Mouse (Mus musculus) midbrain, postnatal 0 days (tissue): Measurements from ENCODE around the gene Crygc. TPM values are rescaled to one million over a fixed set of nuclear protein-coding genes. Genes with fewer than 3 reads are reported as not detected.

Experiments used
- ATAC-seq: fragments of 200-750 bp; cut with Nextera tagmentation; 2 replicates; pipeline ENCODE4 v1.8.0; 2017; ENCODE audit warnings: moderate number of reproducible peaks, mild to moderate bottlenecking, moderate TSS enrichment, moderate library complexity; ENCODE audit not compliant: low FRiP score
- DNase-seq: peaks from one replicate; pipeline ENCODE4 v3.0.0-alpha.2; 2015; ENCODE audit warnings: low spot score
- H3K27ac ChIP-seq: fragments of 300-500 bp; sonication (generic); 2 replicates; pipeline ENCODE4 v1.5.1; 2014; ENCODE audit warnings: low read depth, mild to moderate bottlenecking, low read length, mixed read lengths
- H3K27me3 ChIP-seq: fragments of 300-500 bp; sonication (generic); 2 replicates; pipeline ENCODE4 v1.6.1; 2014; ENCODE audit warnings: low read length, control low read depth, mixed read lengths; ENCODE audit not compliant: insufficient read depth
- H3K36me3 ChIP-seq: fragments of 300-500 bp; sonication (generic); 2 replicates; pipeline ENCODE4 v1.6.1; 2014; ENCODE audit warnings: low read length, control low read depth, mixed read lengths; ENCODE audit not compliant: insufficient read depth
- H3K4me1 ChIP-seq: fragments of 300-500 bp; sonication (generic); 2 replicates; pipeline ENCODE4 v1.6.1; 2014; ENCODE audit warnings: mild to moderate bottlenecking, control low read depth, antibody characterized with exemption, low read length, mixed read lengths; ENCODE audit not compliant: insufficient read depth
- H3K4me2 ChIP-seq: fragments of 300-500 bp; sonication (generic); 2 replicates; pipeline ENCODE4 v1.6.1; 2014; ENCODE audit warnings: low read depth, mild to moderate bottlenecking, low read length, mixed read lengths; ENCODE audit not compliant: poor library complexity, severe bottlenecking
- H3K4me3 ChIP-seq: fragments of 300-500 bp; sonication (generic); 2 replicates; pipeline ENCODE4 v1.5.1; 2014; ENCODE audit warnings: low read depth, mild to moderate bottlenecking, low read length, moderate library complexity
- H3K9ac ChIP-seq: fragments of 300-500 bp; sonication (generic); replicated peaks from 2 replicates; pipeline ENCODE4 v1.6.1; 2014; ENCODE audit warnings: mild to moderate bottlenecking, low read length, moderate library complexity, mixed read lengths; ENCODE audit not compliant: poor library complexity, severe bottlenecking
- H3K9me3 ChIP-seq: fragments of 300-500 bp; sonication (generic); 2 replicates; pipeline ENCODE4 v1.6.1; 2016; ENCODE audit warnings: low read length, control low read depth
- CTCF ChIP-seq: IDR thresholded peaks from 2 replicates; pipeline ENCODE4 v1.5.1; 2016; ENCODE audit warnings: antibody characterized with exemption, mild to moderate bottlenecking
- WGBS: fragments of 180-500 bp; shearing (Covaris S2); extraction: QIAGEN DNeasy Blood & Tissue Kit; methylation state at CpG from one replicate; pipeline ENCODE4 v1.1.7; 2014; 5-methylcytosine and 5-hydroxymethylcytosine counted together
- polyA plus RNA-seq: library from polyadenylated mRNA; unstranded; fragments of >200 nt; fragmentation: Nextera tagmentation; extraction: Ambion mirVana; gene quantifications from 2 replicates; pipeline ENCODE4 v1.2.1, GENCODE M21; 2015
- total RNA-seq: library from RNA; depleted of rRNA; stranded (reverse); fragments of >200 nt; gene quantifications from 2 replicates; pipeline ENCODE4 v1.2.3, GENCODE M21; 2014

Crygc gene
- total and polyA plus RNA-seq, 2 experiments from 2014 or later: not detected

GRCm38 (mm10) chr1:65103273-65103672 lies 29.8 kb upstream of the Crygc start, which contains the start of gene Cryga:
TSS of gene Cryga (minus strand) at chr1:65103373.
- no peaks in the 10 kb centered on the region for H3K9me3 ChIP-seq
- no peak for TF ChIP-seq CTCF
- H3K4me2 ChIP-seq: no peak within 1 kb of the TSS
- H3K4me3 ChIP-seq: no peak within 1 kb of the TSS
- H3K27me3 ChIP-seq: no peaks in the 10 kb centered on the region
- H3K4me1 ChIP-seq: no peaks in the 10 kb centered on the region
- 87% methylated on average over 11 of the region's 11 CpGs for WGBS
- H3K36me3 ChIP-seq: no peaks in the 10 kb centered on the region
- ATAC-seq (no peak), DNase-seq (no peak)
- no peak within 1 kb of the TSS for H3K9ac ChIP-seq
- no peak within 1 kb of the TSS for H3K27ac ChIP-seq

GRCm38 (mm10) chr1:65096953-65097352 lies 23.5 kb upstream of the Crygc start:
- H3K4me3 ChIP-seq: no peak overlapping the region
- no peaks in the 10 kb centered on the region for H3K9me3 ChIP-seq
- H3K27ac ChIP-seq: no peak overlapping the region
- 85% methylated on average over 3 of the region's 3 CpGs for WGBS
- H3K9ac ChIP-seq: no peak overlapping the region
- ATAC-seq (no peak), DNase-seq (no peak)
- no peak for TF ChIP-seq CTCF
- no peaks in the 10 kb centered on the region for H3K36me3 ChIP-seq
- no peaks in the 10 kb centered on the region for H3K27me3 ChIP-seq
- H3K4me1 ChIP-seq: no peaks in the 10 kb centered on the region
- no peak overlapping the region for H3K4me2 ChIP-seq

- ATAC-seq (no peak), DNase-seq (no peak)
- no peak overlapping the region for H3K9ac ChIP-seq
- H3K9me3 ChIP-seq: no peaks in the 10 kb centered on the region
- no peak for TF ChIP-seq CTCF
- WGBS: 91% methylated on average over 3 of the region's 3 CpGs
- no peaks in the 10 kb centered on the region for H3K27me3 ChIP-seq
- no peak overlapping the region for H3K4me3 ChIP-seq
- H3K27ac ChIP-seq: no peak overlapping the region
- no peaks in the 10 kb centered on the region for H3K36me3 ChIP-seq
- H3K4me1 ChIP-seq: no peaks in the 10 kb centered on the region
- no peak overlapping the region for H3K4me2 ChIP-seq
Observed at GRCm38 (mm10) chr1:65091566-65091965, 18.1 kb upstream of the Crygc start.

GRCm38 (mm10) chr1:65090370-65090769 lies 16.9 kb upstream of the Crygc start:
- Histone ChIP-seq H3K27ac (no peak overlapping the region), H3K36me3 (no peaks in the 10 kb centered on the region), H3K4me2 (no peak overlapping the region), H3K9ac (no peak overlapping the region), H3K4me3 (no peak overlapping the region), H3K27me3 (no peaks in the 10 kb centered on the region), H3K9me3 (no peaks in the 10 kb centered on the region), H3K4me1 (no peaks in the 10 kb centered on the region)
- 84% methylated on average over 2 of the region's 2 CpGs for WGBS
- ATAC-seq (no peak), DNase-seq (no peak)
- no peak for TF ChIP-seq CTCF

- Histone ChIP-seq H3K36me3 (no peaks in the 10 kb centered on the region), H3K4me2 (no peak overlapping the region), H3K9me3 (no peaks in the 10 kb centered on the region), H3K27me3 (no peaks in the 10 kb centered on the region), H3K4me3 (no peak overlapping the region), H3K27ac (no peak overlapping the region), H3K4me1 (no peaks in the 10 kb centered on the region), H3K9ac (no peak overlapping the region)
- no peak for TF ChIP-seq CTCF
- no peak for DNase-seq
- no peak for ATAC-seq
- WGBS: 83% methylated on average over 6 of the region's 6 CpGs
Observed at GRCm38 (mm10) chr1:65088567-65089356, 15.3 kb upstream of the Crygc start.

- ATAC-seq (no peak), DNase-seq (no peak)
- Histone ChIP-seq H3K4me2 (no peak within 1 kb of the TSS), H3K9ac (no peak within 1 kb of the TSS), H3K36me3 (no peaks in the 10 kb centered on the region), H3K27ac (no peak within 1 kb of the TSS), H3K27me3 (no peaks in the 10 kb centered on the region), H3K4me1 (no peaks in the 10 kb centered on the region), H3K9me3 (no peaks in the 10 kb centered on the region), H3K4me3 (no peak within 1 kb of the TSS)
- 32% methylated on average over 7 of the region's 7 CpGs for WGBS
- no peak for TF ChIP-seq CTCF
Observed at GRCm38 (mm10) chr1:65082188-65082587, 8.7 kb upstream of the Crygc start, which contains the start of gene Crygb. TSS of gene Crygb (minus strand) at chr1:65082288.
